Mouse (Mus musculus) hindbrain, embryonic 13.5 days (tissue): ENCODE data around the gene Fbn1. TPM values are rescaled to one million over a fixed set of nuclear protein-coding genes. Genes with fewer than 3 reads are reported as not detected.

Experiments used
- ATAC-seq: fragments of 200-750 bp; cut with Nextera tagmentation; 2 replicates; pipeline ENCODE4 v1.8.0; 2017; ENCODE audit warnings: moderate TSS enrichment; ENCODE audit not compliant: low FRiP score
- H3K27ac ChIP-seq: fragments of 300-500 bp; sonication (generic); 2 replicates; pipeline ENCODE4 v1.5.1; 2015; ENCODE audit warnings: inconsistent platforms, mild to moderate bottlenecking, moderate library complexity
- H3K27me3 ChIP-seq: fragments of 300-500 bp; sonication (generic); 2 replicates; pipeline ENCODE4 v1.6.1; 2015; ENCODE audit warnings: mild to moderate bottlenecking, inconsistent platforms
- H3K36me3 ChIP-seq: fragments of 300-500 bp; sonication (generic); 2 replicates; pipeline ENCODE4 v1.6.1; 2015; ENCODE audit warnings: mild to moderate bottlenecking, inconsistent platforms
- H3K4me1 ChIP-seq: fragments of 300-500 bp; sonication (generic); replicated peaks from 2 replicates; pipeline ENCODE4 v1.6.1; 2015; ENCODE audit warnings: inconsistent platforms
- H3K4me2 ChIP-seq: fragments of 300-500 bp; sonication (generic); 2 replicates; pipeline ENCODE4 v1.6.1; 2015; ENCODE audit warnings: inconsistent platforms, mild to moderate bottlenecking, moderate library complexity
- H3K4me3 ChIP-seq: fragments of 300-500 bp; sonication (generic); 2 replicates; pipeline ENCODE4 v1.5.1; 2015; ENCODE audit warnings: mild to moderate bottlenecking, inconsistent platforms
- H3K9ac ChIP-seq: fragments of 300-500 bp; sonication (generic); 2 replicates; pipeline ENCODE4 v1.6.1; 2015; ENCODE audit warnings: mild to moderate bottlenecking, inconsistent platforms
- H3K9me3 ChIP-seq: fragments of 300-500 bp; sonication (generic); 2 replicates; pipeline ENCODE4 v1.6.1; 2016; ENCODE audit warnings: inconsistent platforms
- WGBS: fragments of 180-500 bp; shearing (Covaris S2); methylation state at CpG from one replicate; pipeline ENCODE4 v1.1.7; 2015; 5-methylcytosine and 5-hydroxymethylcytosine counted together
- polyA plus RNA-seq: library from polyadenylated mRNA; unstranded; fragments of >200 nt; fragmentation: Nextera tagmentation; extraction: Ambion mirVana; gene quantifications from 2 replicates; pipeline ENCODE4 v1.2.1, GENCODE M21; 2015

Gene Fbn1
- polyA plus RNA-seq, 1 experiment from 2014 or later = 2.7 TPM

DNA sequence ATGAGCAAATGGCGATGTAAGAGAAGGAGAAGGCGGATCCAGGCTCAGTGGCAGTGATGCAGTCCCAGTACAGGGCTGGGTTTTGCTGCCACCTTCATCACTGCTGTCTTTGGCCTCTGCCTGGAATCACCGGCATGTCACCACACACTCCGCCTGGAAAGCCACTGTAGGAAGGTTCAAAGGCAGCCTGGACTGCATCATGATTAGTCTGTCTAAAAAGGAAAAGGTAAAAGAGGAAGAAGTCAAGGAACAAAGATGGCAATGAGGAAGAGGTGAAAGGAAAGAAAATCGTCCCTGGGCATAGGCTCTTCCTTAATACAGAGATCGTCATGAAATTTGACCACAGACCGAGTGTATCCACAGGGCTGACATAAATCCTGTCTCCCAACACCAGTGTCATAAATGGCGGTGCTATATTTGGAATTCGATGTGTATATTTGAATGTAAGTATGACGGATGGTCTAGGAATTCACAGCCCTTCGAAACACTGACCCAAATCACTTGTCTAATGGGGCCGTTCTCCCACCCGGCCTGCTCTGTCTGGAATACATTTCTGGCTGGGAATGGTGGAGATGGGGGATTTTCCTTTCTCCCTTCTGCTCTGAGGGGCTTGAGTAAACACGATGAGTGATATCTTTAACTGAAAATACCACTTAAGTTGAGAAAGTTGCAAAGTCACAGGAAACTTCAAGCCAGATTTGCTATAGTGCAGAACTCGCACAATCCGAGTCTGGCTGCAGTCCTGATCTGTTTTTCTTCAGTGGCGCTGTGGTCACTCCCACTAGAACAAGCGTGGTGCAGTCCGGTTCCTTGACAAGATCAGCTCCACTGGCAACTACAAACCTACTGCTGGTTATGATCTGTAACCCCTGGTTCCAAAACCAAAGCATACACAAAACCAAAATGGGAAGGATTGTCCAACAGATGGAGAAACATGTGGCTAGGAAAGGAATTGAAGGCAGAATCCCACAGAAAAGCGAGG, 12.7 kb downstream of the Fbn1 start:
- Histone ChIP-seq H3K4me1 (no peaks in the 10 kb centered on the region), H3K9ac (no peak overlapping the region), H3K27me3 (no peaks in the 10 kb centered on the region), H3K36me3 (no peaks in the 10 kb centered on the region), H3K27ac (no peak overlapping the region), H3K4me2 (no peak overlapping the region), H3K9me3 (no peaks in the 10 kb centered on the region), H3K4me3 (no peak overlapping the region)
- 92% methylated on average over 20 of the region's 20 CpGs for WGBS
- no peak for ATAC-seq

- Histone ChIP-seq H3K4me1 (no peaks in the 10 kb centered on the region), H3K36me3 (no peaks in the 10 kb centered on the region), H3K9me3 (no peaks in the 10 kb centered on the region), H3K27me3 (no peaks in the 10 kb centered on the region), H3K4me2 (no peak overlapping the region), H3K4me3 (no peak overlapping the region), H3K27ac (no peak overlapping the region), H3K9ac (no peak overlapping the region)
- WGBS = 97% methylated on average over 2 of the region's 2 CpGs
- ATAC-seq = no peak
Measured at GRCm38 (mm10) chr2:125494291-125494690, 13.5 kb downstream of the Fbn1 start.

GRCm38 (mm10) chr2:125492050-125492900, 15.5 kb downstream of the Fbn1 start:
- no peaks in the 10 kb centered on the region for H3K27me3 ChIP-seq
- no peak overlapping the region for H3K4me2 ChIP-seq
- no peaks in the 10 kb centered on the region for H3K4me1 ChIP-seq
- ATAC-seq = no peak
- H3K27ac ChIP-seq = no peak overlapping the region
- no peaks in the 10 kb centered on the region for H3K36me3 ChIP-seq
- H3K9me3 ChIP-seq = no peaks in the 10 kb centered on the region
- H3K9ac ChIP-seq = no peak overlapping the region
- WGBS = 82% methylated on average over 15 of the region's 15 CpGs
- H3K4me3 ChIP-seq = no peak overlapping the region

GRCm38 (mm10) chr2:125489979-125490378, 17.8 kb downstream of the Fbn1 start:
- H3K9ac ChIP-seq = no peak overlapping the region
- 97% methylated on average over 1 of the region's 1 CpGs for WGBS
- no peaks in the 10 kb centered on the region for H3K27me3 ChIP-seq
- no peak overlapping the region for H3K4me3 ChIP-seq
- H3K27ac ChIP-seq = no peak overlapping the region
- ATAC-seq = no peak
- H3K36me3 ChIP-seq = no peaks in the 10 kb centered on the region
- no peaks in the 10 kb centered on the region for H3K9me3 ChIP-seq
- no peaks in the 10 kb centered on the region for H3K4me1 ChIP-seq
- no peak overlapping the region for H3K4me2 ChIP-seq

GRCm38 (mm10) chr2:125484910-125485309, 22.9 kb downstream of the Fbn1 start:
- Histone ChIP-seq H3K9ac (no peak overlapping the region), H3K9me3 (no peaks in the 10 kb centered on the region), H3K36me3 (no peaks in the 10 kb centered on the region), H3K27me3 (no peaks in the 10 kb centered on the region), H3K4me2 (no peak overlapping the region), H3K4me3 (no peak overlapping the region), H3K4me1 (no peaks in the 10 kb centered on the region), H3K27ac (no peak overlapping the region)
- ATAC-seq = no peak
- 83% methylated on average over 9 of the region's 9 CpGs for WGBS

GRCm38 (mm10) chr2:125484164-125484563, 23.6 kb downstream of the Fbn1 start:
- Histone ChIP-seq H3K4me3 (no peak overlapping the region), H3K36me3 (no peaks in the 10 kb centered on the region), H3K27ac (no peak overlapping the region), H3K9ac (no peak overlapping the region), H3K4me2 (no peak overlapping the region), H3K9me3 (no peaks in the 10 kb centered on the region), H3K27me3 (no peaks in the 10 kb centered on the region), H3K4me1 (no peaks in the 10 kb centered on the region)
- ATAC-seq = no peak

DNA sequence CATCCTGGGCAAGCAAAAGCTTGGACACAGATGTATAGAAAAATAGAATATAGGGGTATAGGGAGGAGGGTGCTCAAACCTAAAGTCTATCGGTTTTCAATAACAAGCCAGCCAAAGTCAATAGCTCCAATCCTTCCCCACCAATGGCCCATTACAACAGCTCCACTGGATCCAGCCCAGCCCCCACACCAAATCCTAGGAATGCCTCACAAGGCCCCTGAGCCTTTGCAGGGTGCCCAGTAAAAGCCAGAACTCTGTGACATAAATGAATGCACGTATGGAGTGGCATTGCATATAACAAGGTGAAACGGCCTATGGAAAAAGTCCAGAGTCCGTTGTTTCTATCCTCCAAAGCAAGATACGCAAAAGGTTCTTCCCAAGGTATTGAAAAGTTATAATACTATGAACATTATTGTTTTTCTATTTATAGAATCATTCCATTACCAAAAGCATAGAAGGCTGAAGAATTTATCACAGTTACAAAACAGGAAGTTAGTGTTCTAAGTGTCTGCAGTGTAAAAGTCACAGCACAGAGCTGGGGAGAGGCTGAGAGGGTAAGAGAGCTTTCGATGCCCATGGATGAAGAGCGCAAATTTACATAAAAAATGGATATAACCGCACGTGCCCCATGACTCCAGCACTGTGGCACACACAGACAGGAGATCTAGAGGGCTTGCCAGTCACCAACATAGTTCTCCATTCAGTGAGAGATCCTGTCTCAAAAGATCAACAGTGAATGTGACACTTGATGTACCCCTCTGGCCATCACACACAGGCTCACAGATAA, 26.1 kb downstream of the Fbn1 start:
- 92% methylated on average over 9 of the region's 9 CpGs for WGBS
- Histone ChIP-seq H3K4me3 (no peak overlapping the region), H3K27ac (no peak overlapping the region), H3K4me2 (no peak overlapping the region), H3K4me1 (no peaks in the 10 kb centered on the region), H3K9me3 (no peaks in the 10 kb centered on the region), H3K27me3 (no peaks in the 10 kb centered on the region), H3K9ac (no peak overlapping the region), H3K36me3 (no peaks in the 10 kb centered on the region)
- ATAC-seq = no peak

DNA sequence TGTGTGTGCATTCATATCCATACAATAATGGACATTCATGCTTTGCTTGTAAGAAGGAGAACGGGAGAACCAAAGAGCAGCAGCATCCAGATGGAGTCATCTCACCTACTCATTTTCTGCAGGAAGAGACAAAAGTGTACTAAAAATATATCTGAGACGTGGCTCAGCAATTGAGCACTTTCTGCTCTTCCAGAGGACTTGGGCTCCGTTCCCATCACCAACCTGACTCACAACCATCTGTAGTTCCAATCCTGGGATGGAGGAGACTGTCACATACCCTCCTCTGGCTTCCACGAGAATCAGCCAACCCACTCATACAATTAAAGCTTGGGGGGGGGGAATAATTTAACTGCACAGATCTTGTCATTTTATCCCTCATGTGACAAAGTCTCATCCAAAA, 26.7 kb downstream of the Fbn1 start:
- H3K27ac ChIP-seq = no peak overlapping the region
- no peak overlapping the region for H3K4me2 ChIP-seq
- 84% methylated on average over 4 of the region's 4 CpGs for WGBS
- no peaks in the 10 kb centered on the region for H3K36me3 ChIP-seq
- no peaks in the 10 kb centered on the region for H3K27me3 ChIP-seq
- H3K4me1 ChIP-seq = no peaks in the 10 kb centered on the region
- ATAC-seq = no peak
- H3K9me3 ChIP-seq = no peaks in the 10 kb centered on the region
- no peak overlapping the region for H3K4me3 ChIP-seq
- no peak overlapping the region for H3K9ac ChIP-seq

GRCm38 (mm10) chr2:125480057-125480456, 27.7 kb downstream of the Fbn1 start:
- Histone ChIP-seq H3K27ac (no peak overlapping the region), H3K4me1 (no peaks in the 10 kb centered on the region), H3K9me3 (no peaks in the 10 kb centered on the region), H3K4me2 (no peak overlapping the region), H3K36me3 (no peaks in the 10 kb centered on the region), H3K4me3 (no peak overlapping the region), H3K27me3 (no peaks in the 10 kb centered on the region), H3K9ac (no peak overlapping the region)
- 88% methylated on average over 5 of the region's 5 CpGs for WGBS
- no peak for ATAC-seq

- no peak overlapping the region for H3K9ac ChIP-seq
- no peaks in the 10 kb centered on the region for H3K36me3 ChIP-seq
- no peak overlapping the region for H3K4me3 ChIP-seq
- H3K9me3 ChIP-seq = no peaks in the 10 kb centered on the region
- WGBS = 78% methylated on average over 4 of the region's 4 CpGs
- H3K27me3 ChIP-seq = no peaks in the 10 kb centered on the region
- H3K4me2 ChIP-seq = no peak overlapping the region
- H3K27ac ChIP-seq = no peak overlapping the region
- no peak for ATAC-seq
- H3K4me1 ChIP-seq = no peaks in the 10 kb centered on the region
Measured at GRCm38 (mm10) chr2:125478705-125479104, 29.1 kb downstream of the Fbn1 start.

GRCm38 (mm10) chr2:125477367-125477766, 30.4 kb downstream of the Fbn1 start:
- H3K27ac ChIP-seq = no peak overlapping the region
- no peaks in the 10 kb centered on the region for H3K36me3 ChIP-seq
- WGBS = 76% methylated on average over 3 of the region's 3 CpGs
- no peak overlapping the region for H3K9ac ChIP-seq
- no peak overlapping the region for H3K4me3 ChIP-seq
- no peaks in the 10 kb centered on the region for H3K27me3 ChIP-seq
- H3K4me1 ChIP-seq = no peaks in the 10 kb centered on the region
- H3K9me3 ChIP-seq = no peaks in the 10 kb centered on the region
- no peak overlapping the region for H3K4me2 ChIP-seq
- no peak for ATAC-seq

- 90% methylated on average over 3 of the region's 3 CpGs for WGBS
- H3K36me3 ChIP-seq = no peaks in the 10 kb centered on the region
Measured at GRCm38 (mm10) chr2:125476231-125476630, 31.6 kb downstream of the Fbn1 start.

More at GRCm38 (mm10) chr2:125476231-125476630, 31.6 kb downstream of the Fbn1 start:
- Histone ChIP-seq H3K27me3 (no peaks in the 10 kb centered on the region), H3K9ac (no peak overlapping the region), H3K4me1 (no peaks in the 10 kb centered on the region), H3K4me3 (no peak overlapping the region), H3K4me2 (no peak overlapping the region), H3K9me3 (no peaks in the 10 kb centered on the region), H3K27ac (no peak overlapping the region)
- ATAC-seq = no peak
